Mouse (Mus musculus): ENCODE measurements at regions not wholly inside any gene's neighbourhood (a gene's known extent, or its start where the extent isn't known, plus 50 kb on each side); places are given as distances from the start of the nearest gene placed in this dataset.

GRCm38 (mm10) chr1:57206496-57206895 lies 170.9 kb upstream of the 1700066M21Rik start:
- Histone ChIP-seq H3K36me3 (ENCODE audit: control insufficient read depth, insufficient read depth) (no peaks in the 10 kb centered on the region), H3ac (ENCODE audit: control insufficient read depth, insufficient read length, low read depth) (no peak overlapping the region), H3K4me3 (ENCODE audit: insufficient read depth, poor library complexity, severe bottlenecking) (no peak overlapping the region), H3K79me3 (ENCODE audit: low read depth) (no peaks in the 10 kb centered on the region), H3K27me3 (ENCODE audit: control insufficient read depth, insufficient read depth, insufficient read length) (no peaks in the 10 kb centered on the region), H3K79me2 (ENCODE audit: control insufficient read depth, insufficient read depth) (no peaks in the 10 kb centered on the region)
- no peak for TF ChIP-seq MYOG (IDR thresholded peaks at IDR 0.05; ENCODE audit: control insufficient read depth, extremely low read depth, insufficient read length)
- TF ChIP-seq CTCF (IDR thresholded peaks at IDR 0.05; ENCODE audit: control insufficient read depth, insufficient read depth, insufficient read length): no peak
- no peak for TF ChIP-seq CEBPB (IDR thresholded peaks at IDR 0.05; ENCODE audit: low read depth)
- TF ChIP-seq MYOD1 (IDR thresholded peaks at IDR 0.05; ENCODE audit: control insufficient read depth, insufficient read length, low read depth): no peak
- TF ChIP-seq USF1 (IDR thresholded peaks at IDR 0.05; ENCODE audit: low read depth): no peak
- TF ChIP-seq MAX (IDR thresholded peaks at IDR 0.05): no peak
- no peak for TF ChIP-seq FOSL1 (IDR thresholded peaks at IDR 0.05; ENCODE audit: insufficient read depth, low read length, poor library complexity, severe bottlenecking)

GRCm38 (mm10) chr1:57206944-57207343 lies 170.5 kb upstream of the 1700066M21Rik start:
- TF ChIP-seq CEBPB (IDR thresholded peaks at IDR 0.05; ENCODE audit: low read depth) (no peak), FOSL1 (IDR thresholded peaks at IDR 0.05; ENCODE audit: insufficient read depth, low read length, poor library complexity, severe bottlenecking) (no peak), MYOD1 (IDR thresholded peaks at IDR 0.05; ENCODE audit: control insufficient read depth, insufficient read length, low read depth) (no peak), MYOG (IDR thresholded peaks at IDR 0.05; ENCODE audit: control insufficient read depth, extremely low read depth, insufficient read length) (no peak), CTCF (IDR thresholded peaks at IDR 0.05; ENCODE audit: control insufficient read depth, insufficient read depth, insufficient read length) (no peak), USF1 (IDR thresholded peaks at IDR 0.05; ENCODE audit: low read depth) (no peak), MAX (IDR thresholded peaks at IDR 0.05) (no peak)
- no peaks in the 10 kb centered on the region for H3K27me3 ChIP-seq (ENCODE audit: control insufficient read depth, insufficient read depth, insufficient read length)
- H3K4me3 ChIP-seq (ENCODE audit: insufficient read depth, poor library complexity, severe bottlenecking): no peak overlapping the region
- H3ac ChIP-seq (ENCODE audit: control insufficient read depth, insufficient read length, low read depth): no peak overlapping the region
- no peaks in the 10 kb centered on the region for H3K79me2 ChIP-seq (ENCODE audit: control insufficient read depth, insufficient read depth)
- H3K79me3 ChIP-seq (ENCODE audit: low read depth): no peaks in the 10 kb centered on the region
- H3K36me3 ChIP-seq (ENCODE audit: control insufficient read depth, insufficient read depth): no peaks in the 10 kb centered on the region

GRCm38 (mm10) chr1:57208415-57208814 lies 169.0 kb upstream of the 1700066M21Rik start:
- H3K79me2 ChIP-seq (ENCODE audit: control insufficient read depth, insufficient read depth): no peaks in the 10 kb centered on the region
- no peak overlapping the region for H3K4me3 ChIP-seq (ENCODE audit: insufficient read depth, poor library complexity, severe bottlenecking)
- no peaks in the 10 kb centered on the region for H3K36me3 ChIP-seq (ENCODE audit: control insufficient read depth, insufficient read depth)
- H3K79me3 ChIP-seq (ENCODE audit: low read depth): no peaks in the 10 kb centered on the region
- no peak overlapping the region for H3ac ChIP-seq (ENCODE audit: control insufficient read depth, insufficient read length, low read depth)
- H3K27me3 ChIP-seq (ENCODE audit: control insufficient read depth, insufficient read depth, insufficient read length): no peaks in the 10 kb centered on the region
- TF ChIP-seq CEBPB (IDR thresholded peaks at IDR 0.05; ENCODE audit: low read depth) (no peak), FOSL1 (IDR thresholded peaks at IDR 0.05; ENCODE audit: insufficient read depth, low read length, poor library complexity, severe bottlenecking) (no peak), USF1 (IDR thresholded peaks at IDR 0.05; ENCODE audit: low read depth) (no peak)

GRCm38 (mm10) chr1:57209281-57209680 lies 168.1 kb upstream of the 1700066M21Rik start:
- no peaks in the 10 kb centered on the region for H3K79me3 ChIP-seq (ENCODE audit: low read depth)
- H3K36me3 ChIP-seq (ENCODE audit: control insufficient read depth, insufficient read depth): no peaks in the 10 kb centered on the region
- H3K27me3 ChIP-seq (ENCODE audit: control insufficient read depth, insufficient read depth, insufficient read length): no peaks in the 10 kb centered on the region
- H3K4me3 ChIP-seq (ENCODE audit: insufficient read depth, poor library complexity, severe bottlenecking): no peak overlapping the region
- no peak for TF ChIP-seq CTCF (IDR thresholded peaks at IDR 0.05; ENCODE audit: control insufficient read depth, insufficient read depth, insufficient read length)
- TF ChIP-seq MYOG (IDR thresholded peaks at IDR 0.05; ENCODE audit: control insufficient read depth, extremely low read depth, insufficient read length): no peak
- no peak for TF ChIP-seq MAX (IDR thresholded peaks at IDR 0.05)
- TF ChIP-seq FOSL1 (IDR thresholded peaks at IDR 0.05; ENCODE audit: insufficient read depth, low read length, poor library complexity, severe bottlenecking): no peak
- TF ChIP-seq CEBPB (IDR thresholded peaks at IDR 0.05; ENCODE audit: low read depth): no peak
- no peak for TF ChIP-seq USF1 (IDR thresholded peaks at IDR 0.05; ENCODE audit: low read depth)
- TF ChIP-seq MYOD1 (IDR thresholded peaks at IDR 0.05; ENCODE audit: control insufficient read depth, insufficient read length, low read depth): no peak
- H3K79me2 ChIP-seq (ENCODE audit: control insufficient read depth, insufficient read depth): no peaks in the 10 kb centered on the region
- no peak overlapping the region for H3ac ChIP-seq (ENCODE audit: control insufficient read depth, insufficient read length, low read depth)

- no peaks in the 10 kb centered on the region for H3K79me2 ChIP-seq (ENCODE audit: control insufficient read depth, insufficient read depth)
- no peaks in the 10 kb centered on the region for H3K36me3 ChIP-seq (ENCODE audit: control insufficient read depth, insufficient read depth)
- H3K79me3 ChIP-seq (ENCODE audit: low read depth): no peaks in the 10 kb centered on the region
- TF ChIP-seq MYOG (IDR thresholded peaks at IDR 0.05; ENCODE audit: control insufficient read depth, extremely low read depth, insufficient read length) (no peak), MYOD1 (IDR thresholded peaks at IDR 0.05; ENCODE audit: control insufficient read depth, insufficient read length, low read depth) (no peak), CEBPB (IDR thresholded peaks at IDR 0.05; ENCODE audit: low read depth) (no peak), CTCF (IDR thresholded peaks at IDR 0.05; ENCODE audit: control insufficient read depth, insufficient read depth, insufficient read length) (no peak), FOSL1 (IDR thresholded peaks at IDR 0.05; ENCODE audit: insufficient read depth, low read length, poor library complexity, severe bottlenecking) (no peak), USF1 (IDR thresholded peaks at IDR 0.05; ENCODE audit: low read depth) (no peak), MAX (IDR thresholded peaks at IDR 0.05) (no peak)
- H3ac ChIP-seq (ENCODE audit: control insufficient read depth, insufficient read length, low read depth): no peak overlapping the region
- H3K4me3 ChIP-seq (ENCODE audit: insufficient read depth, poor library complexity, severe bottlenecking): no peak overlapping the region
- H3K27me3 ChIP-seq (ENCODE audit: control insufficient read depth, insufficient read depth, insufficient read length): no peaks in the 10 kb centered on the region
These were observed 166.4 kb upstream of the 1700066M21Rik start for GRCm38 (mm10) chr1:57211046-57211445.

GRCm38 (mm10) chr1:57213428-57213874 lies 164.0 kb upstream of the 1700066M21Rik start:
- Histone ChIP-seq H3K36me3 (ENCODE audit: control insufficient read depth, insufficient read depth) (no peaks in the 10 kb centered on the region), H3ac (ENCODE audit: control insufficient read depth, insufficient read length, low read depth) (no peak overlapping the region)
- no peak for TF ChIP-seq FOSL1 (IDR thresholded peaks at IDR 0.05; ENCODE audit: insufficient read depth, low read length, poor library complexity, severe bottlenecking)
- no peak for TF ChIP-seq CTCF (IDR thresholded peaks at IDR 0.05; ENCODE audit: control insufficient read depth, insufficient read depth, insufficient read length)
- TF ChIP-seq USF1 (IDR thresholded peaks at IDR 0.05; ENCODE audit: low read depth): no peak
- TF ChIP-seq CEBPB (IDR thresholded peaks at IDR 0.05; ENCODE audit: low read depth): no peak
- TF ChIP-seq MYOG (IDR thresholded peaks at IDR 0.05; ENCODE audit: control insufficient read depth, extremely low read depth, insufficient read length): no peak
- TF ChIP-seq MYOD1 (IDR thresholded peaks at IDR 0.05; ENCODE audit: control insufficient read depth, insufficient read length, low read depth): no peak
- no peak for TF ChIP-seq MAX (IDR thresholded peaks at IDR 0.05)

More at GRCm38 (mm10) chr1:57213428-57213874, 164.0 kb upstream of the 1700066M21Rik start:
- H3K27me3 ChIP-seq (ENCODE audit: control insufficient read depth, insufficient read depth, insufficient read length): no peaks in the 10 kb centered on the region
- H3K79me3 ChIP-seq (ENCODE audit: low read depth): no peaks in the 10 kb centered on the region
- no peak overlapping the region for H3K4me3 ChIP-seq (ENCODE audit: insufficient read depth, poor library complexity, severe bottlenecking)
- no peaks in the 10 kb centered on the region for H3K79me2 ChIP-seq (ENCODE audit: control insufficient read depth, insufficient read depth)
